Mouse (Mus musculus): ENCODE measurements around the gene Plekhg2.

The Plekhg2 gene

DNA sequence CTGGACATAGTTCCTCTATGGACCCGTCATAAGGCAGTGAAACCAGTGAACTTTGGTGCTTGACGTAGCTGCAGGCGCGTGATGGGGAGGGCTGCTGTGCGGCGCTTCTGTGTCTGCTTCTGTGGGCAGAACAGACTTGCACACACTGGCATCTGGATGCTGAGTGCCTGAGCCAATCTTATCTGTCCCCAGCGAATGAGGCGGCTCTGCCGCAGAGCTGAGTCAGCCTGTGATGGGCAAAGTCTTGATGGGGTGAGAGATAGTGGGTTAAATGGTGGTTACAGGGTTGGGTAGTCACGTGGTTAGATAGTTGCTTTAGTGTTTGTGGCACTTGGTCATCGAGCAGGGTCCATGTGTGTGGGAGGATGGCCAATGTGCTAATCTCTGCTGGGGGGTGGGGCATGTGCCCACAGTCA, 10.6 kb upstream of the Plekhg2 start:
- DNase-seq (ENCODE audit: low spot score) = peak; percentile 59

DNA sequence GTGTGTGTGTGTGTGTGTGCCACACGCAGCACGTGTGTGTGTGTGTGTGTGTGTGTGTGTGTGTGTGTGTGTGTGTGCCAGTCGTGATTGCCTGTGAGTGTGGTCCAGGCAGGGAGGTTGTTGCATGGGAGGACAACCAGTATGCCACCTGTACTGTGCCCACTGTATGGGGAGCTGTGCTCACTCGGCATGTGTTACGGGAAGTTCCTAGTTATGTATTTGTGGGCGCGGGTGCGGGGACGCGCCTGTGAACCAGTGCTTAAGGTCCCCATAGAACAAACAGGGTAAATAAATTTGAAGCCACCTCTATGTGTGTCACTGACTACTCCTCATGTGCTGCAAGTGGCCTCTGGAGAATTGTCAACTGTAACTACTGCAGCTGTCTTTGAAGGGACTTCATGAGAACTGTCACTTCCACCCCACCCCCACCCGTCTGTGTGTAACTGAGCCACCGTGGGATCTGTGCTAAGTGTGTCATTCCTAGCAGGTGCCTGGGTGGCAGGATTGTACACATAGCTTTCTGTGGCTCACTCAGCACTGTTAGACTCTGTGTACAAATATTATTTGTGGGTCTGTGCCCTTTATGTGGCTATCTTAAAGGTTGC, 10.1 kb upstream of the Plekhg2 start:
- DNase-seq (ENCODE audit: low spot score) = no peak

DNA sequence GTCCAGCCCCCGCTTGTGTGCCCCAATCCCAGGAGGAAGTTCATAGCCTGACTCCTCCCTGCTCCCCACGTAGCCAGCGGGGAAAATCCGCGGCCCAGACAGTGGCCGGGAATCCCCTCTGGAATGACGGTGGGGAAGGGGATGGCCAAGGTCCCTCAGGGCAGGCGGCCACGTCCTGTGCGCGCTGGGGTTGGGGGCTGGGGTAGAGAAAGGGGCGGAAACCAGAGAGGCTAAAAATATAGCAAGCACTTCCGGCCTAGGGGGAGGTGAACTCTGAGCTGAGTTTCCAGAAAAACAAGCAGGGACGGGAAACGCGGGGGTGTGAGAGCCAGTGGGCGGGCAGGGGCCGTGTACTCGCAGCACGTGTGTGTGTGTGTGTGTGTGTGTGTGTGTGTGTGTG, 9.5 kb upstream of the Plekhg2 start:
- DNase-seq (ENCODE audit: low spot score) = peak; percentile 81

DNA sequence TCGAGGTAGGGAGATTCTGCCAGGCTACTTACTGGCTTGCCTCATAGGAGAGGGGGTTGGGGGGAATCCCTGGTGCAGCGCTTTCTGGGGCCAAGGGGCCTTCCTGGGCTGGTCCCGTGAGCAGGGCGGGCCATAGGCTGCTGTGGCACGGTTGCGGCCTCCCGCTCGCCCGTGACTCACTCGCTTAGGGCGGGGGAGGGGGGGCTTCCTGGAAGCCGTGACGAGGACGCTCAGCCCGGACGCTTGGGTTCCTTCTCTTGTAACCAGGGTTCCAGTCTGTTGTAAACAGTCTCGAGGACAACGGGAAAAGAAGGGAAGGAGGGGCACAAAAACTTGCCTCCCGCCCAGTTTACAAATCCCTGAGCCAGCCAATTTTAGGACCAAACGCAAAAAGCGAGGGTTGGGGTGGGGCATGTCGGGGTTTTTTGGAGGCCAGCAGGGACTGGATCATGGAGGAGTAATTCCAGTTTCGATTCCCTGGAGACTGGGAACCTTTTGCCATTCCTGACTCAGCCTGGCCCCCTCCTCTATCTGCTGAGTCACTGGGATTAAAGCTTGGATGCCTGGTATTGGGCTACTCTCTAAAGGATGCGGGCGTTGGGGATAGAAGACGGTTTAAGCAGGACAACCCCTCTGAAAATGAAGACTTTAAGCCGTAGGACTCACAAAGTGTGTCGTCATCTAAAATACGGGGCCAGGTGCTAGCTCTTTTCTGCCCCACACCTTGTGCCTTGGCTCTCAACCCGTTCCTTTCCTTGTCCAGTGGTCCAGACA, 8.8 kb upstream of the Plekhg2 start:
- peak; percentile 81 for DNase-seq (ENCODE audit: low spot score)

DNA sequence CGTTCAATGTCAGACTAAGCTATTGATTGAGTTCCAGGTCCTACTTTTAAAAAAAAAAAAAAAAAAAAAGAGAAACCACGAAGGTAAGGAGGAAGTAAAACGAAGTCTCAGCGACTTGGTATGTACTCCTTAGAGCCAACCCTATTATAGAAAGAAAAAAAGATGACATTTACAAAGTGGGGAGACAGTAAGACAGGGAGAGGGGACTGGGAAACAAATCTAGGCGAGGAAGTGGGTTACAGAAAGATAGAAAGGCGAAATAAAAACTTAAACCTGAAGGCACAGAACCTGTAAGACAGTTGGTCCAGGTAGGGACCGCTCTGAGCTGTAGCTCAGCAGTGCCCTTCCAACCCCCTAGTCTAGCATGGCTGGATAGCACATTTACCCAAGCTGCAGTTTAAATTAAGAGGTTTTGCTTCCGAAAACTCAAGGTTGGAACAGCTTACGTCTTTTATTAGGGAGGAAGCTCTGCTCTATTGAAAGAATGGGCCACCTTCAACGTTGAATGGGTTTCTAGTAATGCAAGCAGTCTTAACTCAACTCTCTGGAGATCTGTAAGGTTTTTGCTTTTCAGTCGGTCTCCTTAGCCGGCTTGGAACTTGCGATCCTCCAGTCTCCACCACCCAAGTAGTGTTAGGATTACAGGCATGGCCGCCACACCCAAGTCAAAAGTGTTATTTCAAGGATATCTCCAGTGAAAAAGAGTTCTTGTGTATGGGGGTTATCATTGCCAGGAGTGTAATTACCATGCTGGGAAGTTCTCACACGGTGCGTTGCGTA, 8.0 kb upstream of the Plekhg2 start, which contains the start of gene Zfp36:
Gene Zfp36, minus strand, starts transcription at position 17 of the 780 bp plus-strand sequence.
- DNase-seq (ENCODE audit: low spot score) = no peak

DNA sequence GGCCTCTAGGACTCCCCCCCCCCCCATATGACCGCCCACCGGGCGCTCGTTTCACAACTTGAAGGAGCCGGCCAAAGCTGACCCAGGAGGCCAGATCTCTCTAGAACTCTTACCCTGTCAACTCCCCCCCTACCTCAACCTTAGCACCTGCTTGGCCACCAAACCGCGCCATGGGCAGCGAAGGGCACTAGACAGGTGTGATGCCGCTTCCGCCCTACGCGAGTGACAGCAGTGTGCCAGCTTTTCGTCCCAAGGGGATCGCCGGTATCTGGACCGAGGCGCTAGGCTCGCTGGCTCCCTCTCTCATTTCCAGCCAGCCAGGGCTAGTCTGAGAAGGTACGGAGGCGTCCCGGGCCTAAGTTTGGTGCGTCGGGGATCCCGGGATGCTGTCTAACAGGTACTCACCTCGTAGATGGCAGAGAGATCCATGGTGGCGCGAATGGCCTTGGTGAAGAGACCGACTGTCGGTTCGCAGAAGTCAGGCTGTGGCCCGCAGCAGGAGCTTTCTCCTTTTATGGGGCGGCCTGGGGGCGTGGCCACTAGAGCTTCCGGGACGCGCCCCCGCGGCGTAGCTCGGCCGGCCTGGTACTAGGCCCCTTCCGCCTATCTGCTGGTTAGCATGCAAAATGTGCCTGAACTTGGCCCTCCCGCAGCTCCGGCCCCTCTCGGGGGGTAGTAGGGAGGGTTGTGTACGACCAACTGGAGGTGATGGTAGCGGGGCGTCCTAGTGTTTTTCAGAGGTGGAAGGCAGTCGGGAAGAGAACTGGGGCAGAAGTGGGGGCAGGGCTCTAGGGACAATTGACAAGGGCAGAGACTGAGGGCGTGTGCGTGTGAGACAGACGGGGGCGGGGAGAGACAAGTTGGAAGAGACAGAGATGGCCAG, 6.6 kb upstream of the Plekhg2 start:
- DNase-seq (ENCODE audit: low spot score) = peak; percentile 86

DNA sequence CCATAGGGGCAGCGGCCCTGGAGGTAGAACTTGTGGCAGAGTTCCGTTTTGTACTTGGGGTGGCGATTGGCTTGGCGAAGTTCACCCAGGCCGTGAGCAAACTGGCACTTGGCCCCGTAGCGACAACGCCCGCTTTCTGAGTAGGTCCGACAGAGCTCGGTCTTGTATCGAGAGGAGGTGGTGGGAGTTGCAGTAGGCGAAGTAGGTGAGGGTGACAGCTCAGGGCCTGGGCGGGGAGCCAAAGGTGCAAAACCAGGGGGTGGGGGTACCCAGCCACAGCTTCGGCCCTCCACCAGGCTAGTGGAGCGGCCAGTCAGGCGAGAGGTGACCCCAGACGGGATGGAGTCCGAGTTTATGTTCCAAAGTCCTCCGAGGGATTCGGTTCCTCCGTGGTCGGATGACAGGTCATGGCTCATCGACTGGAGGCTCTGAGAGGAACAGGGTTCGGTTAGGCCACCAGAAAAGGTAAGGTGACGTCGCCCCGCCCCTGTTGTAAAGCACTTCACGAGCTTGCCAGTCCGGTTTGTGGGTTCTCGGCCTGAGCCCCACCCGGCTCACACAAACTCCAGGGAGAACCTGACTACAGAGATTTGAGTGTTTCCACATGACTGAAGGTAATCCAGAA, 5.8 kb upstream of the Plekhg2 start:
- no peak for DNase-seq (ENCODE audit: low spot score)

DNA sequence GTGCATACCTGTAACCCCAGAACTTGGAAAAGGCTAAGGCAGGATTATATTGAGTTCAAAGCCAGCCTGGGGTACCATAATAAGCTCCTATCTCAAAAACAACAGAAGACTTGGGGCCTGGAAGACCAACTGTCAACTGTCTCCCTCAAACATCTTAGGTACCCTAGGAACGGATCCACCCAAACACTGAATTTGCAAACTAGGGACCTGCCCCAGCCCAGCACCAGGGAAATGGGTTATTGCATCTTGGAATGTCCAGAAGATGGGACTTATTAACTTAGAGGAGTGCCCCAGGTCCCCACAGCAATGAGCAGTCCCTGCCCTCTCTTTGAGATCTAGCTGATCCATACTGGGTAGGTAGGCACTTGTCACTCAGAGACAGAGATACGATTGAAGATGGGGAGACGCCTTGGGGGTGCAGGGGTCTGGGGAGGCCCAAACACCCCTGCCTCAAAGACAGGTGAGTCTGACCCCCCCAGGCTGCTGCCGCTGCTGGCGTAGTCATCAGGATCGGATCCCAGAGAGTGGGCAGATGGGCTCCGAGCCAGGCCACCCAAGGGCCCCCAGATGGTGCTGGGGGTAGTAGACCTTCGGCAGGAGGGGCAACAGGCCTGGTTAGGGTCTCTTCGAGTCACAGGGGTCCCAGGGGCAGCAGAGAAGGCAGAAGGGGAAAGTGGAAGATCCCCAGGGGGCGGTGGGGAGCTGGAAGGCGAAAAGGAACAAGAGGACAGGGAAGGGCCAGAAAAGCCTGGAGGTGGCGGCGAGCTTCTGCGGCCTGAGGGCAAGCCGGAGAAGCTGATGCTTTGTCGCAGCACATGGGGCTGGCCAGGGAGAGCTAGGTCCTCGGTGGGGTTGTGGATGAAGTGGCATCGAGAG, 5.0 kb upstream of the Plekhg2 start:
- no peak for DNase-seq (ENCODE audit: low spot score)

DNA sequence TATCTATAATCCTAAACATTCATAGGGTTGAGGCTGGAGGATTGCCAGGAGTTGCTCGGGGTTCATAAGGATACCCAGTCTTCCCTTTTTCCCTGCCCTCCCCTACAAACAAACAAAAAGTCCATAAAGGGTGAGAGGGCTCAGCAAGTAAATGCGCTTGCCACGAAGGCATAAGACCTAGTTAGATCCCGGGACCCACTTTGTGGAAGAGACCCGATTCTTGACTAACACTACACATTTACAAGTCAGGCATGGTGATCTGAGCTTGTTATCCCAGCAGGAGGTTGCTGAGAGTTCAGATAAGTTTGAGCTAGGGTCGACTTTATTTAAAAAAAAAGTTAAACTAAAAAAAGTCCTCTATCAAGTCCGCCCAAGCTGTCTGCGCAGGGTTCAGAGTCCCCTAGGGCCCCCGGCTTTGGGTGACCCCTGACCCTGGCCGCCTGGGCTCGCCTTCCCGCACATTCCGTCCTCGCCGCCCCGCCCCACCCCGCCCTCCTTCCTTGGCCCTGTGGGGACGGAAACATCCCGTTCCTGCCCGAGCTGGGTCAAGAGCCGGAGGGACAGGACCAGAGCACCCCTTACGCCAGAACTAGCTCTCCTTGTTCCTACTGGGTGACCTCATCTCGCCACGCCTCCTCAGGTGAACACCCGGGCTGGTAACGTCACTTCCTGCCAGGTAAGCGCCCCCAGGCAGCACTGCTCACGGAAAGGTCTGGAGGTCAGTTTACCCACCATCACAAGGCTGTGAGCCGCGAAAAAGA, 3.8 kb upstream of the Plekhg2 start:
- DNase-seq (ENCODE audit: low spot score) = peak; percentile 67

DNA sequence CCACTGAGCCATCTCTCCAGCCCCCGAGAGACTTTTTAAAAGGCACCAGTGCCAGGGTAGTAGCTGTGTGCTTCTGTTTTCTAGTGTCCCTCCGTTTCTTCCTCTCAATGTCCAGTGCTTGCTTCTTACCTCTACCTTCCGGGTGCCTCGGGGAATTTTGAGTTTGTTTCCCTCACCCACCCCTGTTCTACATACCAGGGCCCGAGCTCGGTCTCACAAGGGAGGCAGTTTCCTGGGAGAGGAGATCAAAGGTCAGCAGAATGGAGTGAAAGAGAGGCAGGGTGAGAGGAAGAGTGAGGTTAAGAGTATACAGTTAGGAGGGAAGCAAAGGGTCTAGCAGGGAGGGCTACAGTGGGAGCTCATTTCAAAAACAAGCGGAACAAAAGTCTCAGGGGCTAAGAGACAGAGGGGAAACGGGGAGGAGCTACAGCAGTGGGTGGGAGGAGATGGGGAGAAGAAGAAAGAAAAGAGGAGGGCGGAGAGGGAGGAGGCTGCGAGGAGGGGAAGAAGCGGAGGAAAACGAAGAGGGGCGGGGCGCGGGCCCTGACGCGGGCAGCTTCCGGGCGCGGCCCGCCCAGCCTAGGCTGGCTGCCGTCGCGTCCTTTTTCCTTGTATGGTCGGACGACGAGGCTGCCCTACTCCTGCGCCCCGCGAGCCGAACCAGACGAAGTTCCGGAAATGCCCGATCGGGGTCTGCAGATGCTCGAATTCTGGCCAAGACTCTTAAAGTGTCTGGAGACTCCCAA, 3.0 kb upstream of the Plekhg2 start:
- peak; percentile 90 for DNase-seq (ENCODE audit: low spot score)

DNA sequence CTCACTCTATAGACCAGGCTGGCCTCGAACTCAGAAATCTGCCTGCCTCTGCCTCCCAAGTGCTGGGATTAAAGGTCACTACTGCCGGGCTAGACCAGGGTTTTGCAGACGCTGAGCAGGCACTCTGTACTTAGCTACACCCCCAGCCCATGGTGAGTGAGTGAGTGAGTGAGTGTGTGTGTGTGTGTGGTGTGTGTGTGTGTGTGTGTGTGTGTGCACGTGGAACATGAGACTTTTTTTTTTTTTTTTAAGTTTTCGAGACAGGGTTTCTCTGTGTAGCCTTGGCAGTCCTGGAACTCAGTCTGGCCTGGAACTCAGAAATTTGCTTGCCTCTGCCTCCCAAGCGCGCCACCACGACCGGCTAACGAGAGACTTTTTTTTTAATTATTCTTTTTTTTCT, 2.2 kb upstream of the Plekhg2 start:
- DNase-seq (ENCODE audit: low spot score) = no peak

DNA sequence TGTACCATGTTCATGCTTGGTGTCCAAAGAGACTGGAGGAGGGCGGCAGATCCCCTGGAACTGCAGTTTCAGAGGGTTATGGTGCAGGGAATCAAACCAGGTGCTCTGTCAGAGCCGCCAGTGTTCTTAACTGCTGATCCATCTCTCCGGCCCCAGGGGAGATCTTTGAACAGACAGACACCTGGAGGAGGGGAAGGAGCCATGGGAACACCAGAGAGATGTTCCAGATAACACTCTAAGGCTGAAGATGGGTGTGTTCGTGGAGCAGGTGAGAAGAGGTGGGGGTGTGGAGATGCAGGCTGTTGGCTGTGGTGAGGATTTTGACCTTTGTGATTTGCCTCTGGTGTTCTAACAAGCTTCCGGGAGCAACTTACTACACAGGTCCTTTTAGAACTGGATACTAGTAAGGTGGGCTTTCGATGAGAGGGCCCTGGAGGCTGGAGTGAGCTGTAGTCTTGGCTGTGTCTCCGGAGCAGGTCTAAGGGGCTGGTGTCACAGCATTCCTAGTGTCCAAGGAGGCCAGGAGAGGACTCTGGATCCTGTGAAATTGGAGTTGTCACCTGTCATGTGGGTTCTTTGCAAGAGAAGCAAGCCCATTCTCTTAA, 1.6 kb upstream of the Plekhg2 start:
- DNase-seq (ENCODE audit: low spot score) = no peak

DNA sequence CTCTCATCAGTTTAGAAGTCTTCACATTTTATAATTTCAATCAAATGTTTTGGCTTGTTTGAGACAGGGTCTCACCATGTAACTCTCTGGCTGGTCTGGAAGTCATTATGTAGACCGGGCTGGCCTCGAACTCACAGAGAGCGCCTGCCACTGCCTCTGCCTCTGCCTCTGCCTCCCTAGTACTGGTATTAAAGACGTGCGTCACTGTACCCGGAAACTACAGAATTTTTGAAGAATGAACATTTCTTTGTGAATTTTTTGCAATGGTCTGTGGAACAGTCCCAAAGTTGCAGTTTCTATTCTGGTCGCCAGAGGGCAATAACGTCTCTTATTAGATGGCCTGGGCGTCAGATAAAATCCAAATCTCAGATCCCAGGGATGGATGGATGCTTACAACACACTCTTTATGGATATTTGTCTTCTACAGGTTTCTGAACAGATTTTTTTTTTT, 757 bp upstream of the Plekhg2 start:
- peak; percentile 56 for DNase-seq (ENCODE audit: low spot score)

DNA sequence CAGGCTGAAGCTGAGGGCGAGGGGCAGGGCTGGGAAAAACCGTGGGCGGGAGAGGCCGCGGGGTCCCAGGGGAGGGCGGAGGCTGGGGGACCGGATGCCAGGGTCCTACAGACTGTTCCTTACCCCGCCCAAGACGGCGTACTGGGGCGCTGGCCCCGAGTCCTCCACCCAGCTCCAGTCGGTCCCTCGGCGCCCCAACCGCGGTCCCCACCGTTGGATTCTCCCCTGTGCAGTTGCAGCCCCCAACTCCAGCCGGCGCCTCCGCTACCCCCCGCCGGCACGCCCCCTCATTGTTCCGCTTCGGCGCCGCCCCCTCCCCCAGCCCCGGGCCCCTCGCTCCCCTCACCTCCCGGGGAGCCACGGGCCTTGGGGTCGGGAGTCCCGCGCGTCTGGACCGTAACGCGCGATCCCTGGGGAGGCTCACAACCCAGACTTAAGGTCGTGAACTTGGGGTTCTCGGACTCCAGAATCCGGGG, 847 bp downstream of the Plekhg2 start:
- DNase-seq (ENCODE audit: low spot score) = peak; percentile 51

DNA sequence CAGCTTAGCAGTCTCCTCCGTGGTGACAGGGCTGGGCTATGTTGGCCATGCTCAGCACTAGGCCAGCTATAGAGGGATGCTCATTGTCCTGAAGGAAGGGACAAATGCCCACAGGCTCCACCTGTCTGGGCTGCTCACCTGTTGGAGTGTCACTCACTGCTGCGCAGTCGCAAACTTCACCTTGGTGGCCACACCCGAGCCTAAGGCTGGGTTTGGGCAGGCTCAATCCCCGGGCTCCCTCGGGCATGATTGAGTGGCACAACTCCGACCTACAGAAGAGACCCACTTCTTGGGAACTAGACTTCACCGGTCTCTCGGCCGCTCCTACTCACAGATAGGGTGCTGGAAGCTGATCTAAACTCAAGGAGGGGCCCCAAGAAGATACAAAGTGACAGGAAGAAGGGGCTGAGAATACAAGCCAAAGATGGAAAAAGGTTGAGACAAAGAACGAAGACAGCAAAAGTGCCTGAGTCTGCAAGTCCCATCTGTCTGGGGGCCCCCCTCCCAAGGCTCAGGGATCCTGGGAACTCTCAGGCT, 1.4 kb downstream of the Plekhg2 start:
- DNase-seq (ENCODE audit: low spot score) = no peak

DNA sequence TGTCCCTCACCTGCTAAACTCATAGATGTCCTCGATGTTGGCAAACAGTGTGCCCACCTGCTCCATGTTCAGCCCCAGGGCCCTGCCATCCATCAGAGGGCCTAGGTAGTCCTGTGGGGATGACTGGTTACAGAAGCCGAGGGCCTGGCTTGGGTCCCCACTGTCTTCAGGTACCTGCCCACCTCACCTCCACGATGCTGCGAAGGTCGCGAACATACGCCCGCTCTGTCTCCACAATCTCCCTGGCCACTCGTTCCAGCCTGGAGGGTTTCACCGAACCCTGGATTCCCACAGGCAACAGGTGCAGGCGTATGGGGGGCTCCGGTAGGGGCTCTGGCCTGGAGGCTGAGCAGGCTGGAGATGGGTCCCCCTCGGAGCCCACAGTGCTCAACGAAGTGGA, 2.3 kb downstream of the Plekhg2 start:
- DNase-seq (ENCODE audit: low spot score) = no peak

DNA sequence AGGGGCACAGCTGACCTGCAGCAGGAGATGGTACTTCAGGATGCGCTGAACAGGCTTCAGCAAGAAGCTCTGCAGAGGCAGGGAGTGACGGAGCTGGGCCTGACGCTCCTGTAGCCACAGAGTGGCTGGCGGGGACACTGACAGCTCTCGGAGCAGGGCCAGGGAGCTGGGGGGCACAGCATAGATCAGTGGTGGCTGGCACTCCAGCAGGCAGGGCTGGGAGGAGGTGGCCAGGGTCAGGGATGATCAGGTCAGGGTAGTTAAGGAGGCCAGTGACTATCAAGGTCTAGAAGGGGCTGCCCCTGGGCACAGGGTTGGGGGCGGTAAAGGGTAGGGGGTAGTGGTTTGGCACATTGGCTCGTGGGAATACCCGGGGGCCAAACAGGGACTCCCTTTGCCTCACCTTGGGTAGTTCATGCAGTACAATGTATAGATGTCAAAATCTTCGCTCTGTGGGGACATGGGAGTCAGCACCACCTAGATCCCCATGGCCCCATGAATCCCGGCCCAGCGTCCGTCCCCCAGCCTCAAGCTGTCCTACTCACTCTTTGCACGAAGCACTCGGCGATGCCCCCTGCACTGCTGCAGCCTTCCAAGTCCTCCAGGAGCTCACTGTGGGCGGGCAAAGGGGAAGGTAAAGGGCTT, 4.0 kb downstream of the Plekhg2 start:
- DNase-seq (ENCODE audit: low spot score) = no peak
